Mouse (Mus musculus) lung, embryonic 14.5 days (tissue): ENCODE results near the gene Ttll5. TPM values are rescaled to one million over a fixed set of nuclear protein-coding genes. Genes with fewer than 3 reads are reported as not detected.

ENCODE experiments used
- ATAC-seq: fragments of 200-750 bp; cut with Nextera tagmentation; 2 replicates; pipeline ENCODE4 v1.8.0; 2017; ENCODE audit warnings: mild to moderate bottlenecking, moderate TSS enrichment, moderate library complexity; ENCODE audit not compliant: insufficient read depth
- DNase-seq: peaks from one replicate; pipeline ENCODE4 v3.0.0-alpha.2; 2015
- H3K27ac ChIP-seq: fragments of 300-500 bp; sonication (generic); 2 replicates; pipeline ENCODE4 v1.5.1; 2014; ENCODE audit warnings: low read depth, mild to moderate bottlenecking, moderate library complexity
- H3K27me3 ChIP-seq: fragments of 300-500 bp; sonication (generic); 2 replicates; pipeline ENCODE4 v1.6.1; 2014; ENCODE audit warnings: low read length, control low read depth; ENCODE audit not compliant: insufficient read depth
- H3K36me3 ChIP-seq: fragments of 300-500 bp; sonication (generic); 2 replicates; pipeline ENCODE4 v1.6.1; 2014; ENCODE audit warnings: control low read depth; ENCODE audit not compliant: insufficient read depth
- H3K4me1 ChIP-seq: fragments of 300-500 bp; sonication (generic); 2 replicates; pipeline ENCODE4 v1.6.1; 2014; ENCODE audit warnings: antibody characterized with exemption, control low read depth; ENCODE audit not compliant: insufficient read depth
- H3K4me2 ChIP-seq: fragments of 300-500 bp; sonication (generic); 2 replicates; pipeline ENCODE4 v1.6.1; 2014; ENCODE audit warnings: mild to moderate bottlenecking
- H3K4me3 ChIP-seq: fragments of 300-500 bp; sonication (generic); 2 replicates; pipeline ENCODE4 v1.5.1; 2014; ENCODE audit warnings: low read depth, low read length
- H3K9ac ChIP-seq: fragments of 300-500 bp; sonication (generic); 2 replicates; pipeline ENCODE4 v1.6.1; 2014
- H3K9me3 ChIP-seq: fragments of 300-500 bp; sonication (generic); 2 replicates; pipeline ENCODE4 v1.6.1; 2016; ENCODE audit warnings: low read depth, low read length, control low read depth
- CTCF ChIP-seq: IDR thresholded peaks from 2 replicates; pipeline ENCODE4 v1.5.1; 2016; ENCODE audit warnings: antibody characterized with exemption, low read depth
- WGBS: fragments of 180-500 bp; shearing (Covaris S2); extraction: QIAGEN DNeasy Blood & Tissue Kit; methylation state at CpG from one replicate; pipeline ENCODE4 v1.1.7; 2014; 5-methylcytosine and 5-hydroxymethylcytosine counted together
- polyA plus RNA-seq: library from polyadenylated mRNA; unstranded; fragments of >200 nt; fragmentation: Nextera tagmentation; extraction: Ambion mirVana; gene quantifications from 2 replicates; pipeline ENCODE4 v1.2.1, GENCODE M21; 2014

The Ttll5 gene
- polyA plus RNA-seq, 1 experiment from 2014 or later: 21.3 TPM

DNA sequence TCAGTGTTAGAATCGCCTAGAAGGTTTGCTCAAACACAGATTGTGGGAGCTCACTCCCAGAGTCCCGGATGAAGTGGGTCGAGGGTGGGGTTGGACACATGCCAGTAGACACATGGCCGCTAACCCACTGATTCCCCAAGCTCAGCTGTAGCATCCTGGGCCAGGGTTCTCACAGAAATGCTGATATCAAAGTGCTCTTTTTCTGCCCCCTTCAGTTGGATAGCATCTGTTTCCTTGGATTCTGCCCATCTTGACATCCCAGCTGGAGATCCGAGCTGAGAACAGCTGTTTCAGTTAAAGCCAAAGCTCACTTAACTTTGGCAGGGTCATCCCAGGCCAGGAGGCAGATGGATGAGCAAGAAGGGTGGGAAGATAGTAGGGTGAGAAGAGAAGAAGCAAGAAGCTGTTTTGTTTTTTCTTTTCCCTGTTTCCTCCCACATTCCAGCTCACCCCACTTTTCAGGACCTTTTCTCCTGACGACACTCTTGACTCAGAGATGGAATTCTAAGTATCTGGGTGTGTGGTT, 31.6 kb upstream of the Ttll5 start:
- H3K4me2 ChIP-seq: no peak overlapping the region
- no peaks in the 10 kb centered on the region for H3K27me3 ChIP-seq
- no peak overlapping the region for H3K4me3 ChIP-seq
- DNase-seq (peak; percentile 65), ATAC-seq (peak; percentile 47; the same call in 1 of the 2 replicates)
- WGBS: 23% methylated on average over 6 of the region's 6 CpGs
- H3K9ac ChIP-seq: no peak overlapping the region
- no peaks in the 10 kb centered on the region for H3K4me1 ChIP-seq
- no peak for TF ChIP-seq CTCF
- no peaks in the 10 kb centered on the region for H3K36me3 ChIP-seq
- H3K27ac ChIP-seq: no peak overlapping the region
- no peaks in the 10 kb centered on the region for H3K9me3 ChIP-seq

DNA sequence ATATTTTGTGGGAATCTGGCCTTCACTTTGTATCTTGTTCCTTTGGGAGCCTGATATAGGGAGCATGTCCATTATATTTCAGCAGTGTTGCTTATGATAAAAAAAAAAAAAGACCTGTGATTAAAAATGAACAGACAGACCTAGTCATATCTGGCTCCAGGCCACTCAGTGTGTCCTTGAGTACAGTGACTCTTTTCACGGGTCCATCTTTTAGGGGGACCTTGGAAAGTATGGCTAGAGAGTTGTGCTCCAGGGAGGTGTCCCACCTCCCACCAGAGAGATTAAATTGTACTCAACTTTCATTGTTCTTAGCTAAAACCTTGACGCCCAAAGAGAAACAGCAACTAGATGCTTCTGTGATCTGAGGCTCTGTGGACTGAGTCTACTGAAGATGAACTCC, 30.4 kb upstream of the Ttll5 start:
- 74% methylated on average over 2 of the region's 2 CpGs for WGBS
- H3K9me3 ChIP-seq: no peaks in the 10 kb centered on the region

DNA sequence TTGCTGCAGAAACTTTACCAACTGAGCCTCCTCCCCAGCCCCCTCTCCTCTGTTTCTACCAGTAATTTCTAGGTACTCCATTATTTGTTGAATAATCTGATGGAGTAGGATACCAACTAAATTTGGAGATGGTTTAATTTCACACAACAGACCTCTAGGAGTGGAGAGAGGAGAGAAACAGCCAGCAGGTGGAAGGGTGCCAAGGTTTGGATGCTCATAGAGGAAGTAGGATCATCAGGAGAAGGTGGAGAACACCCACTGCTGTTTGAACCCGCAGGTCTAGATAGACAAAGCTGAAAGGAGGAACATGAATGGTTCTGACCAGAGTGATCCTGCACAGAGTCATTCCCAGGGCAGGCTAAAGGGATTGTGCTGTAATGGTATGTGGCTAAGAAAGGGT, 28.9 kb upstream of the Ttll5 start:
- no peak overlapping the region for H3K4me2 ChIP-seq
- H3K27ac ChIP-seq: no peak overlapping the region
- H3K4me1 ChIP-seq: no peaks in the 10 kb centered on the region
- DNase-seq (no peak), ATAC-seq (no peak)
- no peaks in the 10 kb centered on the region for H3K36me3 ChIP-seq
- TF ChIP-seq CTCF: no peak
- no peak overlapping the region for H3K9ac ChIP-seq
- H3K27me3 ChIP-seq: no peaks in the 10 kb centered on the region
- WGBS: 84% methylated on average over 1 of the region's 1 CpGs
- H3K4me3 ChIP-seq: no peak overlapping the region
- no peaks in the 10 kb centered on the region for H3K9me3 ChIP-seq

More for the DNA sequence above, 30.4 kb upstream of the Ttll5 start:
- ATAC-seq (no peak), DNase-seq (no peak)
- Histone ChIP-seq H3K27ac (no peak overlapping the region), H3K4me1 (no peaks in the 10 kb centered on the region), H3K36me3 (no peaks in the 10 kb centered on the region), H3K4me3 (no peak overlapping the region), H3K27me3 (no peaks in the 10 kb centered on the region), H3K9ac (no peak overlapping the region), H3K4me2 (no peak overlapping the region)
- TF ChIP-seq CTCF: no peak

DNA sequence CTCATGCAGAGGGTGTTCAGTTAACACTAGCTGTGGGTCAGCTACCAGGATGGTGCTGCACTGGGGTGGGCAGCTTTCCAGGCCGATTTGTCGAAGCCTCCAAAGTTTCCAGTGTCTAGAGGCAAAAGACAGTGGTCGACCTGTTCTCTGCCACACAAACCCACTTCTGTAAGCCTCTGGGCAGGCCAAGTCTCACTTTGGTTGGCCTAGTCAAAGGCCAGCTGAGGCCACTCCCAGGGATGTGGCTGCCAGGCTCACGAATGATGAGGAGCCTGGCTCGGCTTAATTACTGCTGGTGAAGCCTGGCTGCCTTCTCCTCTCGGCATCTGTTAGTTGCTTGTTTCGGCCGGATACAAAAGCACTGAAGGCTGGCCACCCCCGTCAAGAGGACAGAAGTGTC, 24.4 kb upstream of the Ttll5 start:
- ATAC-seq: no peak
- Histone ChIP-seq H3K9ac (no peak overlapping the region), H3K4me2 (no peak overlapping the region), H3K9me3 (no peaks in the 10 kb centered on the region), H3K4me1 (no peaks in the 10 kb centered on the region), H3K27me3 (no peaks in the 10 kb centered on the region), H3K36me3 (no peaks in the 10 kb centered on the region), H3K4me3 (no peak overlapping the region), H3K27ac (no peak overlapping the region)
- WGBS: 58% methylated on average over 9 of the region's 9 CpGs
- no peak for DNase-seq
- no peak for TF ChIP-seq CTCF

DNA sequence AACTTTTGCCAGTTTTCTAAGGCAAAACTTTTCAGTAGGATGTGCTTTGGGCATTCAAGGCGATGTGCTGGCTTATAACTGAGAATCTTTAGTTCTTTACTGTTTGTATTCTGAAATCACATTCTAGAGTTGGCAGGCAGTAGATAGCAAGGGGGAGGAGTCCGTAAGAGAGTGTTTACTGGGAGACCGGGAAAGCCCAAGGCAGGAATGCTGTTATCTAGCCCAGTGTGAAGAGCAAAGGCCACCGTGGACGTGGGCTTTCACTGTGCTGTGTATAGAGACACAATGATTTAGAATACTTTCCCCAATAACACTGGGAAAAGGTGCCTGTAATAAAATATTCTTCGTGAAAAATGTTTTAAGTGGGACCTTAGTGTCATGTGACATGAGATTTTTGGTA, 14.7 kb upstream of the Ttll5 start:
- WGBS: 18% methylated on average over 6 of the region's 6 CpGs
- DNase-seq (peak; percentile 60), ATAC-seq (peak; percentile 31; the same call in 1 of the 2 replicates)
- H3K36me3 ChIP-seq: peaks cover 29% of the 10 kb centered on the region
- H3K9me3 ChIP-seq: no peaks in the 10 kb centered on the region
- no peak overlapping the region for H3K27ac ChIP-seq
- no peak overlapping the region for H3K4me2 ChIP-seq
- no peak overlapping the region for H3K4me3 ChIP-seq
- no peak overlapping the region for H3K9ac ChIP-seq
- no peak for TF ChIP-seq CTCF
- H3K4me1 ChIP-seq: no peaks in the 10 kb centered on the region; the same call in 1 of the 2 replicates
- no peaks in the 10 kb centered on the region for H3K27me3 ChIP-seq

DNA sequence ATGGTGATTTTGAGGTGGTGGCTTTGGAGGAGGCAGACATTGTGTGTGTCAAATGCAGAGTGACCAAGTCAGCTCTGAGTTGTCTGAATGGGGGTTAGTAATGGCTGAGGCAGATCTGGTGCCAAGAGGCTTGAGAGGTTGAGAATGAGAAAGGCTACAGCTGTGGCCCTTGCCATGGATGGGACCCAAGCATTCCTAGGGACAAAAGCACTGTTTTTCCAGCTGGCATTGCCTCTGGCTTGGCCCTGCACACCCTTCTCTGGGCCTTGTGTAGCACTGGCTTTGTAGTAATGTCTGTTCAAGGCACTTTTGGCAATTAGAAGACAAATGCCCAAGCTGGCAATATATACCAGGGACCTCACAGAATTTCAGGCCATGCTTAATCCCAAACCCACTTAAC, 13.5 kb upstream of the Ttll5 start:
- H3K4me1 ChIP-seq: no peaks in the 10 kb centered on the region; the same call in 1 of the 2 replicates
- TF ChIP-seq CTCF: no peak
- H3K4me2 ChIP-seq: no peak overlapping the region
- no peak overlapping the region for H3K4me3 ChIP-seq
- no peak overlapping the region for H3K27ac ChIP-seq
- H3K27me3 ChIP-seq: no peaks in the 10 kb centered on the region
- no peaks in the 10 kb centered on the region for H3K9me3 ChIP-seq
- ATAC-seq: no peak
- H3K9ac ChIP-seq: no peak overlapping the region
- H3K36me3 ChIP-seq: peaks cover 37% of the 10 kb centered on the region
- DNase-seq: no peak

DNA sequence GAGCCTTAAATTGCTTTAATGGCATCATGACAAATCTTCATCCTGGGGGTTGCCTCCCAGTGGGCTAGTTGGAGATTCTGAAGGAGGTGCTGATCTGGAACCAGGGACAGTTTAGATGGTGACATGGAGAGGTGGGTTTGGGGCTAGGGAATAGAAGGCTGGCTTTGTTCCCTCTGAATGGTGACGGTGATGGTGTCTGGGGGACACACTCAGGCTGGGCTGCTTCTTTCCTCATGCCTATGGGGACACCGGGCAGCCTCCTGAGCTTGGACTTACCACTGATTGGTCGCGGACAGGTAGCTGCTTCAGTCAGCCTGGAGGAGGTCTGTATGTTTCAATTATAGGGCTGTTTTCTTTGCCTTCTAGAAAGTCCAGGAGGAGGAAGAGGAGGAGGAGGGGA, 12.8 kb upstream of the Ttll5 start:
- H3K4me3 ChIP-seq: no peak overlapping the region
- H3K27me3 ChIP-seq: no peaks in the 10 kb centered on the region
- no peak for DNase-seq
- H3K4me2 ChIP-seq: no peak overlapping the region
- H3K4me1 ChIP-seq: no peaks in the 10 kb centered on the region; the same call in 1 of the 2 replicates
- TF ChIP-seq CTCF: no peak
- no peaks in the 10 kb centered on the region for H3K9me3 ChIP-seq
- no peak overlapping the region for H3K27ac ChIP-seq
- ATAC-seq: no peak
- no peak overlapping the region for H3K9ac ChIP-seq
- H3K36me3 ChIP-seq: peaks cover 44% of the 10 kb centered on the region
- 90% methylated on average over 4 of the region's 4 CpGs for WGBS

DNA sequence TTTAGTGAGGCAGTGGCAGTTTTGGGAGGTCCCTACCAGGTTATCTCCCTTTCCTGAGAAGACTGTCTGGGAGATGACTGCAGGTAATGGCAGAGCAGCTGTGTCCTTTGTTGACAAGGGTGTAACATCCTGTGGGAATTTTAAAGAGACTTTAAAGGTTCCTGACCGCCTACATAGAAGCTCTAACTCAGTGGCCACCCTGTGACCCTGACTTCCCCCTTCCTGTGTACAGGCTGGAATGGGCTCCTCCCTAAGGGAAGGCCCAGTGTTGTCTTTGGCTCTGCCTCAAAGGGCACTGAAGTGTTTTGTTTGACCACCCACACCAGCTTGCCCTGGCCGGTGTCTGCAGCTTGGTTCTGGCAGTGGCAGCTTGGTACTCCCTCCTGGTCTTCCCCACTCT, 10.9 kb upstream of the Ttll5 start:
- H3K4me1 ChIP-seq: no peaks in the 10 kb centered on the region; the same call in 1 of the 2 replicates
- DNase-seq: peak; percentile 40
- H3K4me2 ChIP-seq: no peak overlapping the region
- no peak overlapping the region for H3K4me3 ChIP-seq
- 51% methylated on average over 2 of the region's 2 CpGs for WGBS
- H3K9me3 ChIP-seq: no peaks in the 10 kb centered on the region
- no peaks in the 10 kb centered on the region for H3K27me3 ChIP-seq
- no peak overlapping the region for H3K27ac ChIP-seq
- TF ChIP-seq CTCF: no peak
- no peak overlapping the region for H3K9ac ChIP-seq
- ATAC-seq: peak; percentile 64
- H3K36me3 ChIP-seq: peaks cover 58% of the 10 kb centered on the region
